ENCODE assay signal across 22 mouse cellular contexts in the genomic region with DNA sequence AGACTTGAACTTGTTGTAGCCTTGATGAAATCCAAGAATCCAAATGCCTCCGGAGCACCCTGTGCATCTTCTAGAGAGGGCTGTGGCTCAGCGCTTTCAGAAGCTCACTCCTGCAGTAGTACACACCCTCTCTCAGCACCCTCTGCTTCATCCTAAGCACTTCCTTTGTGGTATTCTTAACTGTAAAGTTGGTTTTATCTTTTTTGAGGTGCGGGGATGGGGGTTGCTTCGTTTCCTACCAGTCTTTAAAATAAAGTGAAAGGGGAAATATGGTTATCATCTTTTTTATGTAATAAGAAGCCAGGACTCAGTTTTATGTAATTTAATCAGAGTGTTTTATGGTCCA.
A peak's percentile ranks its signal among the peaks of the same experiment; 100 is the strongest.
DNase-seq lines count a peak whose midpoint lies in the region; ATAC-seq lines count a peak whose summit lies in the region.
"Had no signal": no experiment of that assay in that cellular context is flagged by ENCODE, and none has a peak within 500 bp of the region (broad histone marks: within the 10 kb centered on the region; RNA-seq: fewer than 3 reads in every experiment).

No protein-coding gene starts in this region.

- no peaks in the 10 kb centered on the region for H3K4me1 ChIP-seq in liver, embryonic 15.5 days (replicated peaks)
- H3K4me1 ChIP-seq in kidney, embryonic 14.5 days (ENCODE audit: control insufficient read depth, insufficient read depth, low read length): no peaks in the 10 kb centered on the region
- H3K4me1 ChIP-seq: heart, embryonic 15.5 days; hindbrain, embryonic 10.5 days had no signal

- no peak overlapping the region for H3K9ac ChIP-seq in liver, embryonic 15.5 days
- H3K9ac ChIP-seq in kidney, embryonic 14.5 days (ENCODE audit: low read depth, low read length): no peak overlapping the region
- H3K9ac ChIP-seq: heart, embryonic 15.5 days; limb, embryonic 15.5 days had no signal

- no peaks in the 10 kb centered on the region for H3K36me3 ChIP-seq in liver, embryonic 15.5 days (replicated peaks)
- no peaks in the 10 kb centered on the region for H3K36me3 ChIP-seq in kidney, embryonic 14.5 days (ENCODE audit: control insufficient read depth, insufficient read depth, low read length)
- H3K36me3 ChIP-seq: heart, embryonic 15.5 days; hindbrain, embryonic 10.5 days; limb, embryonic 15.5 days had no signal

- H3K27me3 ChIP-seq in liver, embryonic 15.5 days: no peaks in the 10 kb centered on the region
- no peaks in the 10 kb centered on the region for H3K27me3 ChIP-seq in kidney, embryonic 14.5 days (ENCODE audit: control insufficient read depth, insufficient read depth, low read length)
- H3K27me3 ChIP-seq: CH12.LX; heart, embryonic 15.5 days; limb, embryonic 15.5 days; Patski had no signal

- H3K4me2 ChIP-seq in liver, embryonic 15.5 days: peak overlapping the region; percentile 1; the same call in 1 of the 2 replicates
- no peak overlapping the region for H3K4me2 ChIP-seq in kidney, embryonic 14.5 days (replicated peaks; ENCODE audit: low read depth, low read length)
- H3K4me2 ChIP-seq: heart, embryonic 15.5 days; limb, embryonic 15.5 days; midbrain, embryonic 11.5 days had no signal

- no peaks in the 10 kb centered on the region for H3K9me3 ChIP-seq in liver, embryonic 15.5 days (replicated peaks)
- H3K9me3 ChIP-seq in kidney, embryonic 14.5 days (ENCODE audit: control insufficient read depth, low read length): no peaks in the 10 kb centered on the region
- H3K9me3 ChIP-seq: heart, embryonic 15.5 days; hindbrain, embryonic 10.5 days; limb, embryonic 15.5 days had no signal

- peak; percentile 95 for ATAC-seq in common myeloid progenitor, adult 5-6 weeks (replicated peaks; ENCODE audit: low read depth, poor library complexity, severe bottlenecking)
- no peak; the same call in 1 of the 2 replicates for ATAC-seq in liver, embryonic 15.5 days (ENCODE audit: insufficient read depth)
- ATAC-seq in kidney, embryonic 14.5 days (ENCODE audit: low FRiP score, low TSS enrichment): no peak
- ATAC-seq: Patski had no signal

- no peak overlapping the region for H3K4me3 ChIP-seq in liver, embryonic 15.5 days (replicated peaks)
- no peak overlapping the region for H3K4me3 ChIP-seq in kidney, embryonic 14.5 days (ENCODE audit: low read length)
- H3K4me3 ChIP-seq: heart, embryonic 15.5 days; hindbrain, embryonic 10.5 days; limb, embryonic 15.5 days had no signal

- intact Hi-C loops in left cerebral cortex, postnatal 4 days (cut with DNase I): no loop called here

- DNase-seq in CD8-positive naive resting alpha-beta T cell, adult 2 months (ENCODE audit: low read depth in 2 of 2, low spot score in 2 of 2): peak; percentile 6 to 11
- DNase-seq in thymus, postnatal 0 days (ENCODE audit: low spot score): peak; percentile 63
- no peak for DNase-seq in adrenal gland, postnatal 4 days (ENCODE audit: low spot score in 2 of 2)
- no peak for DNase-seq in lung, adult 18-20 months
- no peak for DNase-seq in left cerebral cortex, postnatal 4 days
- DNase-seq: adrenal gland, postnatal 36 days; cerebellum, adult 9-11 months; embryo, embryonic 11 days; heart, adult 18-20 months; kidney, adult 2 months; kidney, postnatal 25 days; layer of hippocampus, adult 9-11 months; lung, postnatal 10 days had no signal

- no peak overlapping the region for H3K27ac ChIP-seq in liver, embryonic 15.5 days (replicated peaks)
- H3K27ac ChIP-seq in kidney, embryonic 14.5 days (ENCODE audit: low read depth, low read length): no peak overlapping the region
- H3K27ac ChIP-seq: heart, embryonic 15.5 days; hindbrain, embryonic 10.5 days had no signal

- whole genome bisulfite sequencing in liver, embryonic 15.5 days (ENCODE audit: insufficient replicate concordance): 14% methylated on average over 4 of the region's 4 CpGs
- 60% methylated on average over 4 of the region's 4 CpGs for WGBS in kidney, embryonic 14.5 days

Comparison
In these comparisons a context has a peak if more than half of its experiments do, and no peak if none do; other contexts are left out.
1. DNase-seq: peak in CD8-positive naive resting alpha-beta T cell, adult 2 months (2 of 2) and thymus, postnatal 0 days (single experiment); none in adrenal gland, postnatal 4 days (0 of 2), lung, adult 18-20 months (0 of 2) and left cerebral cortex, postnatal 4 days (single experiment).